Mouse (Mus musculus): ENCODE measurements around the gene St7l. TPM values are rescaled to one million over a fixed set of nuclear protein-coding genes. Genes with fewer than 3 reads are reported as not detected.

Gene St7l
- polyA plus RNA-seq, 1 experiment from 2014 or later = 41.1 TPM

DNA sequence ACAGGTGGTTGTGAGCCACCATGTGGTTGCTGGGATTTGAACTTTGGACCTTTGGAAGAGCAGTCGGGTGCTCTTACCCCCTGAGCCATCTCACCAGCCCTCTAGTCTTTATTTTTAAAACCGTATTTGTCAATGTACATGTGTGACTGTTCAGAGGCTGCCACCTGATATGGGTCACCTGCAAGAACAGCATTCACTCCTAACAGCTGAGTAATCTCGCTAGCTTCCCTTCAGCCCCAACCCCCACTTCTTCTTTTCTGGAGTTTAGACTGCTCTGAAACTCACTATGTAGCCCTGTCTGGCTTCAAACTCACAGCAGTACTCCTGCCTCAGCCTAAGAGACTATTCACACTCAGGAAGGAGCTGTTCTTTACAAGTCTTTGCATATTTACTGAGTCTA lies 41.4 kb upstream of the St7l start:
- Histone ChIP-seq H3K27ac (ENCODE audit: low read depth, low read length) (no peak overlapping the region), H3K4me1 (ENCODE audit: control insufficient read depth, insufficient read depth, low read length) (peaks cover 9% of the 10 kb centered on the region; the same call in 1 of the 2 replicates), H3K9ac (ENCODE audit: low read depth, low read length) (no peak overlapping the region), H3K4me3 (ENCODE audit: low read length) (no peak overlapping the region), H3K27me3 (ENCODE audit: control insufficient read depth, insufficient read depth, low read length) (no peaks in the 10 kb centered on the region), H3K9me3 (ENCODE audit: control insufficient read depth, low read length) (no peaks in the 10 kb centered on the region), H3K36me3 (ENCODE audit: control insufficient read depth, insufficient read depth, low read length) (peaks cover 32% of the 10 kb centered on the region), H3K4me2 (replicated peaks; ENCODE audit: low read depth, low read length) (no peak overlapping the region)
- no peak for ATAC-seq (ENCODE audit: low FRiP score, low TSS enrichment)
- 83% methylated on average over 3 of the region's 3 CpGs for WGBS

DNA sequence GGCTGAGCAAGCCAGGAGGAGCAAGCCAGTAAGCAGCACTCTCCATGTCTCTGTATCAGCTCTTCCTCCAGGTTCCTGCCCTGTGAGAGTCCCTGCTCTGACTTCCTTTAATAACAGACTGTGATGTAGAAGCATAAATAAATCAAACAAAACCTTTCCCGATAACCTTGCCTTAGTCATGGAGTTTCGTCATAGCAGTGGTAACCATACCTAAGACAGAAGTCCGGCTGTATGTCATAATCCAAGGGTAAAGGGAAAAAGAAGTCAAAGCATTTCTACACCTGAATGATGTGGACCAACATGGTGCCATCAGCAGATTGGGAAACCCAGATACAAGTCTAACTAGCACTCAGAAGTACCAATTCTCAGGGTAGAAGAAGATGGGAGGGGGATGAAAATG lies 28.0 kb upstream of the St7l start:
- WGBS = 90% methylated on average over 3 of the region's 3 CpGs
- peaks cover 71% of the 10 kb centered on the region for H3K36me3 ChIP-seq (ENCODE audit: control insufficient read depth, insufficient read depth, low read length)
- H3K4me2 ChIP-seq (replicated peaks; ENCODE audit: low read depth, low read length) = no peak overlapping the region
- ATAC-seq (ENCODE audit: low FRiP score, low TSS enrichment) = no peak
- no peaks in the 10 kb centered on the region for H3K4me1 ChIP-seq (ENCODE audit: control insufficient read depth, insufficient read depth, low read length)
- H3K9me3 ChIP-seq (ENCODE audit: control insufficient read depth, low read length) = no peaks in the 10 kb centered on the region
- no peaks in the 10 kb centered on the region for H3K27me3 ChIP-seq (ENCODE audit: control insufficient read depth, insufficient read depth, low read length)
- H3K9ac ChIP-seq (ENCODE audit: low read depth, low read length) = no peak overlapping the region
- H3K27ac ChIP-seq (ENCODE audit: low read depth, low read length) = no peak overlapping the region
- no peak overlapping the region for H3K4me3 ChIP-seq (ENCODE audit: low read length)

DNA sequence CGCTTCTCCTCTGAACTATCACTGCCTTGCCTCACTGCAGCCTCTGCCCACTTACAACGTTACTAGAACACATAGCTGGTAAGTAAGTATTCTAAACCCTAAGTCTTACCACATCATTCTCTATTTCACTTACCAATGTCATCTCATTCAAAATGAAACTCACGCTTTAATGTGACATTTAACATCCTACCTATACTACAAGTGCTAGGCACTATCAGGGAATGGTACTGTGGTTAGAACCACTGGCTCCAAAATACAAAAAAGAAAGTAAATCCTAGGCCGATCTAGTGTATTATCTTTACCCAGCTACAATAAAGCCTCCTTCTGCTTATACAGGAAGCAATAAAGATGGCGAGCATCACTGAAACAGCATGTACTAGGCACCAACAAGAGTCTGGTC lies 22.8 kb upstream of the St7l start:
- Histone ChIP-seq H3K27me3 (ENCODE audit: control insufficient read depth, insufficient read depth, low read length) (no peaks in the 10 kb centered on the region), H3K4me1 (ENCODE audit: control insufficient read depth, insufficient read depth, low read length) (no peaks in the 10 kb centered on the region), H3K9me3 (ENCODE audit: control insufficient read depth, low read length) (no peaks in the 10 kb centered on the region), H3K4me2 (replicated peaks; ENCODE audit: low read depth, low read length) (no peak overlapping the region), H3K4me3 (ENCODE audit: low read length) (no peak overlapping the region), H3K9ac (ENCODE audit: low read depth, low read length) (no peak overlapping the region), H3K36me3 (ENCODE audit: control insufficient read depth, insufficient read depth, low read length) (peaks cover 69% of the 10 kb centered on the region), H3K27ac (ENCODE audit: low read depth, low read length) (no peak overlapping the region)
- ATAC-seq (ENCODE audit: low FRiP score, low TSS enrichment) = no peak
- 92% methylated on average over 5 of the region's 5 CpGs for WGBS

- Histone ChIP-seq H3K9ac (ENCODE audit: low read depth, low read length) (no peak overlapping the region), H3K4me2 (replicated peaks; ENCODE audit: low read depth, low read length) (no peak overlapping the region), H3K9me3 (ENCODE audit: control insufficient read depth, low read length) (no peaks in the 10 kb centered on the region), H3K36me3 (ENCODE audit: control insufficient read depth, insufficient read depth, low read length) (peaks cover 31% of the 10 kb centered on the region), H3K27ac (ENCODE audit: low read depth, low read length) (no peak overlapping the region), H3K4me3 (ENCODE audit: low read length) (no peak overlapping the region), H3K4me1 (ENCODE audit: control insufficient read depth, insufficient read depth, low read length) (no peaks in the 10 kb centered on the region), H3K27me3 (ENCODE audit: control insufficient read depth, insufficient read depth, low read length) (no peaks in the 10 kb centered on the region)
- WGBS = 85% methylated on average over 4 of the region's 4 CpGs
- ATAC-seq (ENCODE audit: low FRiP score, low TSS enrichment) = no peak
Observed at GRCm38 (mm10) chr3:104846601-104847000, 17.2 kb upstream of the St7l start.

DNA sequence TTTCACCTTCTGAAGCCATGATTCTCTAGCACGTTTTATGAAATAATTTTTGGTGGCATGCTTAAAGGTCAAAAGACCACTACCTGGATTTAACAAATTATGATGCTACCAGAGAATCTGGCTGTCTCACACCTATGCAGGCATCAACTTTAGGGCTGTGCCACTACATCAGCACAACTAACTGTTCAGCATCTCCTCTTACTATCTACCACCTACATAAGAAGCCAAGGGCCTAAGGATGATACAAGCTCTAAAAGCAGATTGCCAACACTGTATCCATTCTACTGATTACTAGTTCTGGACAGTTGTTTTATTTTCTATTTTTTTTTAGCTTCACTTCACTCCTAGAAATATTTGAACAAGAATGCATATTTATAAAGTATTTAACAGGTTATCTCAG lies 9.3 kb upstream of the St7l start:
- Histone ChIP-seq H3K4me3 (ENCODE audit: low read length) (no peak overlapping the region), H3K27ac (ENCODE audit: low read depth, low read length) (no peak overlapping the region), H3K9me3 (ENCODE audit: control insufficient read depth, low read length) (no peaks in the 10 kb centered on the region), H3K4me1 (ENCODE audit: control insufficient read depth, insufficient read depth, low read length) (no peaks in the 10 kb centered on the region), H3K9ac (ENCODE audit: low read depth, low read length) (no peak overlapping the region), H3K4me2 (replicated peaks; ENCODE audit: low read depth, low read length) (no peak overlapping the region), H3K27me3 (ENCODE audit: control insufficient read depth, insufficient read depth, low read length) (no peaks in the 10 kb centered on the region), H3K36me3 (ENCODE audit: control insufficient read depth, insufficient read depth, low read length) (no peaks in the 10 kb centered on the region; the same call in 1 of the 2 replicates)
- no peak for ATAC-seq (ENCODE audit: low FRiP score, low TSS enrichment)
- 85% methylated on average over 1 of the region's 1 CpGs for WGBS

DNA sequence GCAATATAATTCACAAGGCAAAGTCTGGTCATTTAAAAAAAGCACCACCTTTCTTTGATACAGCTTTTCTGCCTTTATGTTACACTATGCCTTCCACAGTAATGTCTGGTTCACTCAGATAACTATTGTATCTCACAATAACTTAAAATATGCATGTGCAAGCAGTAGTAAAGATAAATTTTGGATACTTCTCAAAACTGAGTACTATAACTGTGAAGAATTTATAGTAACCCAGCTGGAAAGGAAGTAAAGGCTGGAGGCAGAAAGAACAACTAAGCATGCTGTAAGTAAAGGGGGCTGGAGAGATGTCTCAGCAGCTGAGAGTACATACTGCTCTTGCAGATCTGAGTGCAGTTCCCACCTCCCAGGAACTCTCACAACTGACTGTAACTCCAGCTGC lies 8.9 kb upstream of the St7l start:
- H3K27ac ChIP-seq (ENCODE audit: low read depth, low read length) = no peak overlapping the region
- no peak for ATAC-seq (ENCODE audit: low FRiP score, low TSS enrichment)

GRCm38 (mm10) chr3:104856106-104856505 lies 7.7 kb upstream of the St7l start:
- no peak for ATAC-seq (ENCODE audit: low FRiP score, low TSS enrichment)
- Histone ChIP-seq H3K27me3 (ENCODE audit: control insufficient read depth, insufficient read depth, low read length) (no peaks in the 10 kb centered on the region), H3K4me2 (replicated peaks; ENCODE audit: low read depth, low read length) (no peak overlapping the region), H3K27ac (ENCODE audit: low read depth, low read length) (no peak overlapping the region), H3K4me1 (ENCODE audit: control insufficient read depth, insufficient read depth, low read length) (no peaks in the 10 kb centered on the region), H3K4me3 (ENCODE audit: low read length) (no peak overlapping the region), H3K9ac (ENCODE audit: low read depth, low read length) (no peak overlapping the region), H3K36me3 (ENCODE audit: control insufficient read depth, insufficient read depth, low read length) (no peaks in the 10 kb centered on the region; the same call in 1 of the 2 replicates), H3K9me3 (ENCODE audit: control insufficient read depth, low read length) (no peaks in the 10 kb centered on the region)
- 61% methylated on average over 1 of the region's 1 CpGs for WGBS

More for the DNA sequence above, 8.9 kb upstream of the St7l start:
- no peak overlapping the region for H3K4me2 ChIP-seq (replicated peaks; ENCODE audit: low read depth, low read length)
- no peaks in the 10 kb centered on the region for H3K27me3 ChIP-seq (ENCODE audit: control insufficient read depth, insufficient read depth, low read length)
- no peaks in the 10 kb centered on the region for H3K9me3 ChIP-seq (ENCODE audit: control insufficient read depth, low read length)
- no peak overlapping the region for H3K4me3 ChIP-seq (ENCODE audit: low read length)
- H3K9ac ChIP-seq (ENCODE audit: low read depth, low read length) = no peak overlapping the region
- H3K4me1 ChIP-seq (ENCODE audit: control insufficient read depth, insufficient read depth, low read length) = no peaks in the 10 kb centered on the region
- H3K36me3 ChIP-seq (ENCODE audit: control insufficient read depth, insufficient read depth, low read length) = no peaks in the 10 kb centered on the region; the same call in 1 of the 2 replicates

DNA sequence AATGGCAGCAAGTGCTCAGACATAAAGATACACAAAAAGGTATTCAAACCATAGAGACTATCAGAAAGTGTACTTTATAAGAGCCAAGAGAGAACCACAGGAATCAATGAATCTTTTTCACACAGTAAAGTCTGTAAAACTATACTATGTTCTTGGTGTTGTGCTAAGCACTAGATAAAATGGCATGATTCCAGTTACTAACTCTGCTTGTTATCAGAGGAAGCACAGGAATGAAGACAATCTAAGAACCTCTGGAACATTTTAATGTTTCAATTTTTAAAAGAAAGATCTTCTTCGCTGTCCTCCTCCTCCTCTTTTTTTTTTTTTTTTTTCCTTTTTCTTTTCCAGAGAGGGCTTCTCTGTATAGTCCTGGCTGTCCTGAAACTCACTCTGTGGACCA lies 5.2 kb upstream of the St7l start:
- H3K9me3 ChIP-seq (ENCODE audit: control insufficient read depth, low read length) = no peaks in the 10 kb centered on the region
- H3K4me3 ChIP-seq (ENCODE audit: low read length) = no peak overlapping the region
- no peaks in the 10 kb centered on the region; the same call in 1 of the 2 replicates for H3K36me3 ChIP-seq (ENCODE audit: control insufficient read depth, insufficient read depth, low read length)
- no peak overlapping the region for H3K4me2 ChIP-seq (replicated peaks; ENCODE audit: low read depth, low read length)
- H3K9ac ChIP-seq (ENCODE audit: low read depth, low read length) = no peak overlapping the region
- no peaks in the 10 kb centered on the region for H3K27me3 ChIP-seq (ENCODE audit: control insufficient read depth, insufficient read depth, low read length)
- no peak for ATAC-seq (ENCODE audit: low FRiP score, low TSS enrichment)
- 100% methylated on average over 1 of the region's 1 CpGs for WGBS
- H3K27ac ChIP-seq (ENCODE audit: low read depth, low read length) = no peak overlapping the region
- H3K4me1 ChIP-seq (ENCODE audit: control insufficient read depth, insufficient read depth, low read length) = peaks cover 9% of the 10 kb centered on the region; the same call in 1 of the 2 replicates

DNA sequence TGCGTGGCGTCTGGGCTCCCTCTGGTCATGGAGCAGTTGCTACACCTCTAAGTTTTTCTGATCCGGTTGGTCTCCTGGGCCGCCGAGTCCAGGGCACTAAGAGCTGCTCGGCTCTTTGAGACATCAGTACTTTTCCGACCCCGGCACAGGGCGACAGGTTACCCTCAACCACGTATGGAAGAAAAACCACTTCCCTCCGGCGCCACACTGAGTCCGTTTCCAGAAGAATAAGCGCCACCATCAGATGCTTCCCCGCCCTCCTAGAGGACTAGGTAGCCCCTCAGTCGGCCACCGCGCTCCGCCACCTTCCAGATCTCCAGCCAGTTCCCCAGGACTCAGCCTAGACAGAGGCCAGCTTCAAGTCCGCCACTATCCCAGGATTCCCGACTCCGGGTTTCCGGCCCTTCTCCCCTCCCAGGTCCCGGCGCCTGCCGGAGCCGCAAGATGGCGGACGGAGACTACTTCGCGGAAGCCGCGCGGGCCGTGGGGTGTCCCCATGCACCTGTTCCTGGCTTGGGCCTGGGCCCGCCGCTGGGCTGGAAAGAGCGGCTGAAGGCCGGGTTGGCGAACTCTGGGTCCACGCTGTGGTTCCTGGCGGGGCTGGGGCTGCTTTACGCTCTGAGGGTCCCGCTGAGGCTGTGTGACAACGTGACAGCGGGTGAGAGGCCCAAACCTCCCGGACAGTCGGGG lies 991 bp downstream of the St7l start:
- Histone ChIP-seq H3K9ac (ENCODE audit: low read depth, low read length) (peak overlapping the region; percentile 92), H3K4me3 (ENCODE audit: low read length) (peak overlapping the region; percentile 97), H3K4me1 (ENCODE audit: control insufficient read depth, insufficient read depth, low read length) (peaks cover 18% of the 10 kb centered on the region), H3K9me3 (ENCODE audit: control insufficient read depth, low read length) (no peaks in the 10 kb centered on the region), H3K27ac (ENCODE audit: low read depth, low read length) (peak overlapping the region; percentile 96), H3K27me3 (ENCODE audit: control insufficient read depth, insufficient read depth, low read length) (no peaks in the 10 kb centered on the region), H3K36me3 (ENCODE audit: control insufficient read depth, insufficient read depth, low read length) (peaks cover 3% of the 10 kb centered on the region; the same call in 1 of the 2 replicates), H3K4me2 (replicated peaks; ENCODE audit: low read depth, low read length) (peak overlapping the region; percentile 54)
- under 1% methylated on average over 48 of the region's 48 CpGs for WGBS
- ATAC-seq (ENCODE audit: low FRiP score, low TSS enrichment) = peak; percentile 92
